Mouse (Mus musculus): Measurements from ENCODE around the gene Tns1.

GRCm38 (mm10) chr1:73929952-73930329, 194.3 kb downstream of the Tns1 start:
- TF ChIP-seq CTCF (IDR thresholded peaks at IDR 0.05; ENCODE audit: low read depth, low read length) (no peak), POLR2A (IDR thresholded peaks at IDR 0.05; ENCODE audit: insufficient read depth, low read length) (no peak)

Data from ES-Bruce4 (cell line).